Mouse (Mus musculus) megakaryocyte, embryonic 14.5 days (primary cell): ENCODE measurements around the gene Lrmda. TPM values are rescaled to one million over a fixed set of nuclear protein-coding genes. Genes with fewer than 3 reads are reported as not detected.

Experiments
- H3K27me3 ChIP-seq: replicated peaks from 2 replicates; pipeline ENCODE3; 2012; ENCODE audit warnings: inconsistent platforms
- H3K36me3 ChIP-seq: replicated peaks from 2 replicates; pipeline ENCODE3; 2012; ENCODE audit warnings: low read length, inconsistent platforms, mixed read lengths
- H3K4me1 ChIP-seq: 2 replicates; pipeline ENCODE4 v1.6.1; 2012; ENCODE audit warnings: inconsistent platforms
- H3K4me3 ChIP-seq: replicated peaks from 2 replicates; pipeline ENCODE3; 2012; ENCODE audit warnings: moderate library complexity, mild to moderate bottlenecking, inconsistent platforms
- H3K9me3 ChIP-seq: 2 replicates; pipeline ENCODE4 v1.6.1; 2012; ENCODE audit warnings: inconsistent platforms
- FLI1 ChIP-seq: IDR thresholded peaks from 2 replicates; pipeline ENCODE4 v1.6.1; 2012; ENCODE audit warnings: low read length, inconsistent platforms, mixed read lengths
- GATA1 ChIP-seq: IDR thresholded peaks from 3 replicates; pipeline ENCODE4 v1.6.1; 2012; ENCODE audit warnings: mixed read lengths, low read length, inconsistent platforms, borderline replicate concordance
- polyA plus RNA-seq: library from polyadenylated mRNA; stranded (reverse); fragments of >175 nt; gene quantifications from 2 replicates; pipeline ENCODE4 v1.2.3, GENCODE M21; 2012; ENCODE audit warnings: low replicate concordance; ENCODE audit not compliant: insufficient read depth

Lrmda gene
- polyA plus RNA-seq, 1 experiment = 7.1 TPM

DNA sequence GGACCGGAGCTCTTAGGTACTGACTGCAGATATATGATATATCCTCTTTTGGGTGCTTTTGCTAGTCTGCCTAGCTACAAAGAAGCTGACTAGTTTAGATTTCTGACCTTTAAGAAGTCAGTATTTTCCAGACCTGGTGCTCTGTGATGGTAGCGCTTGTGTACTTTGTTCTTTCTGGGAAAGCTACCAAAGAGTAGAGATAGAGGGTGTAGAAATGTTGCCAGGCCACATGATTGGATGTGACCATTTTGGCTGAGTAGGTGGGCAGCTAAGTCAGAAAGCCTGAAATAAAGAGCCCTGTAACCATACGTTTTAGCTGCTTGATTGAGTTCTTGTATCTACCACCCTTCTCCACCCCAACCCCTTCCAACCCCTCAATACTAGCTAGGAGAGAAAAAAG, 398.2 kb downstream of the Lrmda start:
- no peak for TF ChIP-seq GATA1
- no peak for TF ChIP-seq FLI1
- Histone ChIP-seq H3K9me3 (no peaks in the 10 kb centered on the region), H3K4me1 (no peaks in the 10 kb centered on the region), H3K27me3 (no peaks in the 10 kb centered on the region), H3K4me3 (no peak overlapping the region), H3K36me3 (no peaks in the 10 kb centered on the region)

- no peaks in the 10 kb centered on the region for H3K4me1 ChIP-seq
- TF ChIP-seq FLI1 (no peak), GATA1 (no peak)
- no peaks in the 10 kb centered on the region for H3K27me3 ChIP-seq
- no peaks in the 10 kb centered on the region for H3K36me3 ChIP-seq
- no peaks in the 10 kb centered on the region for H3K9me3 ChIP-seq
- H3K4me3 ChIP-seq = no peak overlapping the region
These were observed 402.2 kb downstream of the Lrmda start for GRCm38 (mm10) chr14:22421668-22422067.

DNA sequence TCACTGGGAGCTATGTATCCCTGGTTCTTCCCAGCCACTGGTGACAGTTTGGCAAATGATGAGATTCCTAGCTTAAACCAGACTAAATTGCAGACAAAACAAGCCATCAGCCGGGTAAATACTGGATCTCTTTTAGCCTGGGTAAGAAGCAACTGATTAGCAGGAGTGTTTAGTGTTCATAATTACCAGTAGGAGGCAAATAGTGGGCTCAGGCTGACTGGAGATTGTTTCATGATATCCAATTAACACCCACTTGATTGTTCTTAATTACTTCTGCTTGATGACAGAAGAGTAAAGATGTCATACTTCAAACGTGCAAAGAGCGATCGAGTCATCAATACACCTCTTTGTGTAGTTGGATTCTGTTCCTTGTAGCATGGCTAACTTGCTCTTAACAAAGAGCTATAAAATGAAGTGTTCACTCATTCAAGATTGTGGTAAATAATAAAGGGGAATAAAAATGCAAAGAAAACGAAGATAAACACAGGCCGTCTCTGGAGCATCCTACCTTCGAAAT, 405.6 kb downstream of the Lrmda start:
- TF ChIP-seq FLI1 (no peak), GATA1 (no peak)
- H3K9me3 ChIP-seq = no peaks in the 10 kb centered on the region
- no peak overlapping the region for H3K4me3 ChIP-seq
- no peaks in the 10 kb centered on the region for H3K4me1 ChIP-seq
- no peaks in the 10 kb centered on the region for H3K27me3 ChIP-seq
- H3K36me3 ChIP-seq = no peaks in the 10 kb centered on the region

- TF ChIP-seq GATA1 (no peak), FLI1 (no peak)
- H3K4me3 ChIP-seq = no peak overlapping the region
- no peaks in the 10 kb centered on the region for H3K36me3 ChIP-seq
- no peaks in the 10 kb centered on the region for H3K9me3 ChIP-seq
- H3K4me1 ChIP-seq = no peaks in the 10 kb centered on the region
- no peaks in the 10 kb centered on the region for H3K27me3 ChIP-seq
These were observed 415.9 kb downstream of the Lrmda start for GRCm38 (mm10) chr14:22435441-22435840.

- no peak overlapping the region for H3K4me3 ChIP-seq
- TF ChIP-seq GATA1 (no peak), FLI1 (no peak)
- no peaks in the 10 kb centered on the region for H3K9me3 ChIP-seq
- H3K36me3 ChIP-seq = no peaks in the 10 kb centered on the region
- no peaks in the 10 kb centered on the region for H3K27me3 ChIP-seq
- H3K4me1 ChIP-seq = no peaks in the 10 kb centered on the region
These were observed 416.4 kb downstream of the Lrmda start for GRCm38 (mm10) chr14:22435860-22436377.

DNA sequence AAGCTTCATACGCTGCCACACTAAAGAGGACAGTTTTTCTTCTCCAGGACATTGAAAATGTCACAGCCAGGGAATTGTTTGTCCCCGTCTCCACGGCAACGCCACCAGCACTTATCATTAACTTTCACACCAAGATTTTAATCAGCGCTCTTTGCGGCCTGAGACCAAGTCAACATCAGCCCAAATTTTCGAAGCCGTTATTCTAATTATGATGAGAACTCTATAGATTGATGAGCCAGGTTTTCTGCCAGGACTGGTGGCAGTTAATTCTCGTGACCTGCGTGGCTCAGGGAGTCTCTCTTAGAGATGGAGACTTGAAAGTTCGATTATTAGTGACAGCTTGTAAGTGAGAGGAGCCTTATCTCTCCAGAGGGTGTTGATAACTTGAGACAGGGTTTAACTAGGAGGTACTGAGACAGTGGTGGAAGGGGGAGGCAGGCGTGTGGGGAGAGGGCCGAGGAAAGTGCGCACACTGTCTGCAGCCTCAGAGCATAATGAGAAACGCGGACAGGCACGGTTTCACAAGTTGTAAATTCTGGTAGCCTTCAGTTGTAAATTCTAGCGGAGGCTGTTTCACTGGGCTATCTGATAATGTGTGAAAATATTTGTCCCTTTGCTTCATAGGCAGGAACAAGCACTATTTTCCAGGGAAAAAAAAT, 421.0 kb downstream of the Lrmda start:
- TF ChIP-seq FLI1 (no peak), GATA1 (no peak)

GRCm38 (mm10) chr14:22441859-22442447, 422.4 kb downstream of the Lrmda start:
- TF ChIP-seq GATA1 (no peak), FLI1 (no peak)
- H3K9me3 ChIP-seq = no peaks in the 10 kb centered on the region
- H3K27me3 ChIP-seq = no peaks in the 10 kb centered on the region

More for the DNA sequence above, 421.0 kb downstream of the Lrmda start:
- Histone ChIP-seq H3K36me3 (no peaks in the 10 kb centered on the region), H3K4me3 (no peak overlapping the region), H3K9me3 (no peaks in the 10 kb centered on the region), H3K4me1 (no peaks in the 10 kb centered on the region), H3K27me3 (no peaks in the 10 kb centered on the region)

DNA sequence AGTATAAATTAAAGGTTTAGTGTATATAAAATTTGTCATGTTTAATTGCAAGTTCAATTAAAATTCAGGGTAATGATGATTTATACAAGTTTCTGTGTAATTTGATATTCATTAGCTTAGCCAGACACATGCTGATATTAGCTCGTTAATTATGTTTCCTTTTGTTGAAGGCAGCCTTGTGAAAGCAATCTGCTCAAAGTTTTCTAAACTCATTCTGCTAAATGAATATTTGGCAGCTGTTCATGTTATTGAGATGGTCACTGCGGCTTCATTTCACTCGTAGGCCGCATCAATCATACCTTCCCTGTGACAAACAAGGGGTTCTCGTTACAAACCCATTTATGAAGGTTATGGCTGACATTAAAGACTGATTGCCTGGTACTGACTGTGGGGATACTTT, 423.2 kb downstream of the Lrmda start:
- no peaks in the 10 kb centered on the region for H3K36me3 ChIP-seq
- no peaks in the 10 kb centered on the region for H3K4me1 ChIP-seq
- H3K4me3 ChIP-seq = no peak overlapping the region
- TF ChIP-seq FLI1 = no peak
- no peak for TF ChIP-seq GATA1
- H3K9me3 ChIP-seq = no peaks in the 10 kb centered on the region
- no peaks in the 10 kb centered on the region for H3K27me3 ChIP-seq

More at GRCm38 (mm10) chr14:22441859-22442447, 422.4 kb downstream of the Lrmda start:
- no peaks in the 10 kb centered on the region for H3K36me3 ChIP-seq
- H3K4me1 ChIP-seq = no peaks in the 10 kb centered on the region
- H3K4me3 ChIP-seq = no peak overlapping the region

DNA sequence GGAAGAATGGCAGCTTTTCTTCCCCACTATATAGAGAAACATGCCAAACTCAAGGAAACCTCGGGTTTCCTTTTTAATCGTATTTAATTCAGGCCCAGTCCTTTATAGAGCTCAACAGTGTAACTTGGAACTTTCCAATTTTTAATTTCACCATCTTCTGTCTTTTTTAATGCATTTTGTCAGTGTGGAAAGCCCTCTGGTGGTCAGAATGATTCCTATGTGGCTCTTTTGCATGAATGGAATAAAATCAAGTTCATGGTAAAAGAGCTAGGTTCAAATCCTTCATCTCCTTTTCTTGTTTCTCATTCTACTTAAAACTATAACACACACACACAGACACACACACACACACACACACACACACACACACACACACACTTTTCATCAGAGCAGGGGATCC, 425.0 kb downstream of the Lrmda start:
- no peak for TF ChIP-seq FLI1
- TF ChIP-seq GATA1 = no peak
- Histone ChIP-seq H3K27me3 (no peaks in the 10 kb centered on the region), H3K9me3 (no peaks in the 10 kb centered on the region), H3K36me3 (no peaks in the 10 kb centered on the region), H3K4me3 (no peak overlapping the region), H3K4me1 (no peaks in the 10 kb centered on the region)

- H3K4me3 ChIP-seq = no peak overlapping the region
- H3K4me1 ChIP-seq = no peaks in the 10 kb centered on the region
- no peaks in the 10 kb centered on the region for H3K36me3 ChIP-seq
- no peak for TF ChIP-seq FLI1
- TF ChIP-seq GATA1 = no peak
- no peaks in the 10 kb centered on the region for H3K9me3 ChIP-seq
- no peaks in the 10 kb centered on the region for H3K27me3 ChIP-seq
These were observed 425.8 kb downstream of the Lrmda start for GRCm38 (mm10) chr14:22445161-22445821.
